Mouse (Mus musculus): ENCODE measurements around the gene Fam221a.
A peak's percentile ranks its signal among the peaks of the same experiment; 100 is the strongest.

Fam221a gene

GRCm38 (mm10) chr6:49367159-49368054 lies at the start of gene Fam221a:
Gene Fam221a (plus strand): TSS chr6:49367739.
- DNase-seq (ENCODE audit: low read depth), result peak; percentile 88

GRCm38 (mm10) chr6:49318966-49319594 lies 48.5 kb upstream of the Fam221a start, which contains the start of gene Ccdc126:
Gene Ccdc126 (plus strand): TSS chr6:49319274.
- peak; percentile 98 for DNase-seq (ENCODE audit: low read depth)

- peak; percentile 68 for DNase-seq (ENCODE audit: low read depth)
These were observed 47.8 kb upstream of the Fam221a start for GRCm38 (mm10) chr6:49319595-49320315.

GRCm38 (mm10) chr6:49321341-49321740 lies 46.2 kb upstream of the Fam221a start:
- DNase-seq (ENCODE audit: low read depth), result peak; percentile 44

GRCm38 (mm10) chr6:49322056-49322455 lies 45.5 kb upstream of the Fam221a start:
- no peak for DNase-seq (ENCODE audit: low read depth)

- peak; percentile 85 for DNase-seq (ENCODE audit: low read depth)
These were observed 44.6 kb upstream of the Fam221a start for GRCm38 (mm10) chr6:49322986-49323385.

GRCm38 (mm10) chr6:49324528-49324927 lies 43.0 kb upstream of the Fam221a start:
- no peak for DNase-seq (ENCODE audit: low read depth)

GRCm38 (mm10) chr6:49325294-49325693 lies 42.2 kb upstream of the Fam221a start:
- DNase-seq (ENCODE audit: low read depth), result no peak

- no peak for DNase-seq (ENCODE audit: low read depth)
These were observed 40.7 kb upstream of the Fam221a start for GRCm38 (mm10) chr6:49326846-49327245.

GRCm38 (mm10) chr6:49331369-49332059 lies 36.0 kb upstream of the Fam221a start:
- DNase-seq (ENCODE audit: low read depth), result peak; percentile 19

GRCm38 (mm10) chr6:49332060-49332370 lies 35.5 kb upstream of the Fam221a start:
- DNase-seq (ENCODE audit: low read depth), result no peak

GRCm38 (mm10) chr6:49338566-49338965 lies 29.0 kb upstream of the Fam221a start:
- no peak for DNase-seq (ENCODE audit: low read depth)

- DNase-seq (ENCODE audit: low read depth), result no peak
These were observed 28.4 kb upstream of the Fam221a start for GRCm38 (mm10) chr6:49339145-49339544.

- peak; percentile 40 for DNase-seq (ENCODE audit: low read depth)
These were observed 23.6 kb upstream of the Fam221a start for GRCm38 (mm10) chr6:49343737-49344469.

- peak; percentile 81 for DNase-seq (ENCODE audit: low read depth)
These were observed 17.7 kb upstream of the Fam221a start for GRCm38 (mm10) chr6:49349826-49350225.

- no peak for DNase-seq (ENCODE audit: low read depth)
These were observed 12.9 kb upstream of the Fam221a start for GRCm38 (mm10) chr6:49354613-49355012.

GRCm38 (mm10) chr6:49355171-49355570 lies 12.4 kb upstream of the Fam221a start:
- peak; percentile 67 for DNase-seq (ENCODE audit: low read depth)

GRCm38 (mm10) chr6:49360420-49360819 lies 7.1 kb upstream of the Fam221a start:
- DNase-seq (ENCODE audit: low read depth), result peak; percentile 23

- DNase-seq (ENCODE audit: low read depth), result no peak
These were observed 673 bp downstream of the Fam221a start for GRCm38 (mm10) chr6:49368212-49368611.

- no peak for DNase-seq (ENCODE audit: low read depth)
These were observed 5.2 kb downstream of the Fam221a start for GRCm38 (mm10) chr6:49372705-49373104.

- no peak for DNase-seq (ENCODE audit: low read depth)
These were observed 6.4 kb downstream of the Fam221a start for GRCm38 (mm10) chr6:49373943-49374342.

Measured in 416B (cell line).